Mouse (Mus musculus) myocyte (in vitro differentiated cells): ENCODE data around the gene Pnkp.

Source experiments
- CEBPB ChIP-seq: IDR thresholded peaks from 2 replicates; pipeline ENCODE4 v1.6.1; 2011; ENCODE audit warnings: mild to moderate bottlenecking, moderate library complexity; ENCODE audit not compliant: poor library complexity, insufficient read depth, severe bottlenecking
- E2F4 ChIP-seq: IDR thresholded peaks from one replicate; pipeline ENCODE4 v1.6.1; 2011; ENCODE audit warnings: mild to moderate bottlenecking, control low read depth, moderate library complexity; ENCODE audit not compliant: insufficient read depth
- MAX ChIP-seq: IDR thresholded peaks from one replicate; pipeline ENCODE4 v1.6.1; 2011; ENCODE audit warnings: low read depth, mild to moderate bottlenecking, control low read depth
- MYOD1 ChIP-seq, 3 experiments: IDR thresholded peaks; one replicate each; pipeline ENCODE4 v1.6.1; 2011; ENCODE audit warnings: control low read depth in 2 of 3, low read depth in 2 of 3, mild to moderate bottlenecking in 2 of 3, moderate library complexity in 1 of 3; ENCODE audit not compliant: insufficient read length in 2 of 3, control insufficient read depth in 1 of 3
- MYOG ChIP-seq, 3 experiments: IDR thresholded peaks; one replicate each; pipeline ENCODE4 v1.6.1; 2011; ENCODE audit warnings: control low read depth in 2 of 3, low read depth in 2 of 3, mild to moderate bottlenecking in 2 of 3; ENCODE audit not compliant: insufficient read length in 2 of 3, control insufficient read depth in 1 of 3, insufficient read depth in 1 of 3
- POLR2A ChIP-seq: IDR thresholded peaks from one replicate; pipeline ENCODE4 v1.6.1; 2011; ENCODE audit warnings: low read depth, mild to moderate bottlenecking, control low read depth, moderate library complexity; ENCODE audit not compliant: insufficient read length
- POLR2AphosphoS2 ChIP-seq: IDR thresholded peaks from one replicate; pipeline ENCODE4 v1.6.1; 2011; ENCODE audit warnings: low read depth, control low read depth; ENCODE audit not compliant: insufficient read length
- TCF12 ChIP-seq: IDR thresholded peaks from one replicate; pipeline ENCODE4 v1.6.1; 2011; ENCODE audit warnings: mild to moderate bottlenecking, control low read depth; ENCODE audit not compliant: poor library complexity, insufficient read depth, severe bottlenecking
- TCF3 ChIP-seq: IDR thresholded peaks from one replicate; pipeline ENCODE4 v1.6.1; 2011; ENCODE audit warnings: low read depth, control low read depth; ENCODE audit not compliant: insufficient read length
- USF1 ChIP-seq: IDR thresholded peaks from one replicate; pipeline ENCODE4 v1.6.1; 2011; ENCODE audit warnings: low read depth, mild to moderate bottlenecking, control low read depth, moderate library complexity

DNA sequence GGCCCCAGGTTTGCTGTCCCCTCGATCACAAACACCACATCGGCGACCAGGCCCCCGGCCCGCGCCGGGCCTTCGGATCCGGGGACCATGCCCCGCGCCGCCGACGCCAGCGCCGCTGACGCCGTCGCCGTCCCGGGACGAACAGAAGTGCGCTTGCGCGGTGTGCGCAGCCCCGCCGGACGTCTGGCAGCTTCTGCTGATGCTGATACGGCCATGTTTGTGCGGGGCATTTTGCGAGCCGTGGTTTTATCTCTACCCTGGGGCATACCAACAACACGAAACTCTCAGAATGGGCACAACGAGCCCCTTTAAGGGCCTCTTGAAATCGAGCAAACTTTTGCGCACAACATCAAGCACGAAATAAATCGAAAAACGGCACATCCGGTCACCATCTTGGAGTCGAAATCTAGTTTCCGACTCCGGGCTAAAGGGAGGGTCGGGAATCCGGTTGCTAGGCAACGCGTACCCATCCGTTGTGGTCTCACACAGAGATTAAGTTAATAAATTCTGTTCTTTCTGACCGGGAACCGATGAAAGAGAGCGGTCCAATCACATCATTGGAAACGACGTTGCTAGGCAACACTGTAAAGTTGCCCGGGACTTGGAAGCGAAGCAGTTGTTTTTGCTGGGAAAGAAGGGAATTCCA lies 35.5 kb downstream of the Pnkp start, which contains the start of gene Med25:
- TF ChIP-seq POLR2A (peak; percentile 82), CEBPB (no peak), POLR2AphosphoS2 (peak; percentile 82), MAX (no peak), USF1 (no peak), MYOD1 (IDR thresholded peaks at IDR 0.05; ENCODE audit: control insufficient read depth in 1 of 3, insufficient read length in 2 of 3, low read depth in 2 of 3) (no peak), E2F4 (no peak), TCF3 (no peak), TCF12 (no peak), MYOG (IDR thresholded peaks at IDR 0.05; ENCODE audit: control insufficient read depth in 1 of 3, insufficient read depth in 1 of 3, insufficient read length in 2 of 3, low read depth in 2 of 3) (no peak)
